Mouse (Mus musculus) gastrocnemius, postnatal 14 days (tissue): ENCODE measurements at regions not wholly inside any gene's neighbourhood (a gene's known extent, or its start where the extent isn't known, plus 50 kb on each side); places are given as distances from the start of the nearest gene placed in this dataset.
A peak's percentile ranks its signal among the peaks of the same experiment; 100 is the strongest.

Source experiments
- DNase-seq: peaks from one replicate; pipeline ENCODE4 v3.0.0; 2021; ENCODE audit warnings: mixed read lengths
- intact Hi-C: fragments of 180-260 bp; cut with DNase I; formaldehyde crosslinking; loops from one replicate; pipeline ENCODE4 v1.15.1; 2025; ENCODE audit warnings: low total_unique reads

DNA sequence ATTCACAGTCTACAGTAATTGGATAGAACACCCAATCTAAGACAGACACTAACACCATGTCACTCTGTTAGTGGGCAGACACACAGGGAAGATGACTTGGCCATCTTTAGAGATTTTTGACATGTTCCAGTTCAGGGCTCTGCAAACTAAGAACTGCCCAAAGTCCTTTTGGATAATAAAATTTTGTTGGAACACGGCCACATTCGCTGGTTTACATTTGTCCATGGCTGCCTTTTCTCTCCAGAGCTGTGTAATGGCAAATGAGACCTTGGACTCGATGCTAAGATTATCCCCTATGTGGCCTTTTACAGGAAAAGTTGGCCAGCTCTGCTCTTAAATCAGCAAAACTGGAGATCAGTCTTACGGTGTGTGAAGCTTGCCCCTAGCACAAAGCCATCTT, 173.3 kb upstream of the Usp24 start:
- no peak for DNase-seq
- intact Hi-C loops: no loop called here

DNA sequence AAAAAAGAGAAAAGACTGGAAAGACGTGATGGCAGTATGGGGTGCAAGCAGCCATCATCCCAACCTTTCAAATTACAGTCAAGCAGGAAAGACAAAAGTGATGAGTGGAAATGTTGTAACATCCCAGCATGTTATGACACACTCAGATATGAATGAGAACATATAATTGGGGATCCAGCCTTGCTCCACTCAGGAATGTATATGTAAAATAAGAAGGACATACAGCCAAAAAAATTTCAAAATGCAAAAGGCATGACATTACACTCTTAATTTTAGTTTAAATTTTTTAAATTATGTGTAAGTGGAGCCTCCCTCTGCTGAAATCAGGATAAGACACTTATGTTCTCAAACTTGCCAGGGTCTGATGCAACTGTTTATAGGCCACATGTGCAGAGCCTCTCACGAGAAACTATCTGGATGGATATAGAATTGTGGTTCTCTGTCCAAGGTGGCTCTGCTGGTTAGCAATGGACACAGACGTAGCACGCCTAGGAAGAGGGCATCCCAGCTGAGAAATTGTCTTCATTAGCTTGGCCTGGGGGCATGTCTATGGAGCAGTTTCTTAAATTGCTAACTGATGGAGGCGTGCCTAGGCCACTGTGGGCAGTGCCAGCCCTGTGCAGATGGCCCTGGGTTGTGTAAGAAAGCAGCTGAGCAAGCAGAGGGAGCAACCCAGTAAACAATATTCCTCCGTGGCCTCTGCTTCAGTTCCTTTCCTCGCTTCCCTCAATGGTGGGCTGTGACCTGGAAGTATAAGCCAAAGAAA, 171.5 kb upstream of the Usp24 start:
- peak; percentile 20 for DNase-seq
- intact Hi-C loops: no loop called here

DNA sequence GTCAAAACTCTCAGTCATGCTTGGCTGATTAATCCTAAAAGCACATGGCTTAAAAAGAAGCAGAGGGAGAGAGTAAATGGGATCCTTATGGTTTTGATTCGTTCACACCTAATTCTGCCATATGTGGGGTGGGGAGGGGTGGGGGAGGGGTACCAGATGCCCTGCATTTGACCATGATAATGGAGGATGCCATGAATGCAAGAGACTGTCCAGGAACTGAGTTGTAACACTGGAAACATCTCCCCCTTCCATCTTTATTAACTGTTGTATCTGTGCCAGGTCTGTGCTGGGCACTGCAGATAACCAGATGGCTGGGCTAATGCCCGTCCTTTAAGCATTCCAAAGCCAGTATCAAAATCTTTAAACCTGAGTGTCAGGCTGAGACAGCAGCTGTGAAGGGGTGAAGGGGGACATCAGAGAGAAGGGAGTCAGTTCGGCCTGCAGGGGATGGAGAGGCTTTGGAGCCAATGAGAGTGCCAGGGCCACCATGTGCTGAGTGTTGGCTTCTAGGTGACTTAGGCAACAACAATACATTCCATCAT, 169.0 kb upstream of the Usp24 start:
- intact Hi-C loops: no loop called here
- DNase-seq: no peak

DNA sequence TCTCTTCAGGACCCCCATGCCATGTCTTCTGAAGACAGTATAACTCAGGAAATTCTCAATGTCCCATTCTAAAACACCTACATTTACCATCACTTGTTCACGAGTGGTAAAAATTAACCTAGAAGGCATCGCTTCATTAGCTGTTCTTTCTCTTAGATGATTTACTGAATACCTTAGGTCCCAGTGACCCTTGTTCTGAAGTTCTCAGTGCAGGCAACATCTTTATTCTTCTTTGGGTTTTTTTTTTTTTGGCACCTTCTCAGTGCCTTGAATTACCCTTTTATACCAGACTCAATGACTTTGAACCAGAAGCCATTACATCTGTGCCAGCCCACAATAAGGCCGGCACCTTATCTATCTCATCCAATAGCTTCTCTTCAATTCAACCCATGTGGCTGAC, 167.1 kb upstream of the Usp24 start:
- intact Hi-C loops: no loop called here
- DNase-seq: no peak

DNA sequence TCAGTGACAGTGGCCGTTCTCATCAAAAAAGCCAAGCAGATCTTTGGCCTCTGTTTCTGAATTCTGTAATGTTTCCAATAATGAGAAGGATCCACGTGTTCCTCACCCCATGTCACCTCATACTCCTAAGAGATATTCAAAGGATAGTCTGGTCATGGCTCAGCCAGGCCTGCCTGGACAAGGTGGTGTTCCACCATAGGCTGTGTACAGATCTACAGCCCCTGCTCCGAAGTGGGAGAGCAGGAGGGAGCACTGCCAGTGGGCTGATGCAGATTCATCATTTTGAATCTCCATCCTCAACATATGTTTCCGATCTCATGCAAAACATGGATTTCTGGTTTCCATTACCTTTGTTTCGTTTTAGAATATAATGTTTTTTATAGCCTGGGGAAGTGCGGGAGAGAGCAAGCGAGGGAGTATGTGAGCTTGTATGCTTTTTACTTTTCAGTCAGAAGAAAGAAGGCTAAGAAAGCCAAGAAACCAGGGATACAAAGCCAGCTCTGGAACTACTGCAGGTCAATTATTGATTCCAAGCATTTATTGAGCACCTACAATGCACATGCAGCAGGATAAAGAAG, 166.5 kb upstream of the Usp24 start:
- intact Hi-C loops: loop anchor here (10.0 kb wide), 1 partner anchor 1505 kb away; no protein-coding TSS in a partner anchor
- no peak for DNase-seq

DNA sequence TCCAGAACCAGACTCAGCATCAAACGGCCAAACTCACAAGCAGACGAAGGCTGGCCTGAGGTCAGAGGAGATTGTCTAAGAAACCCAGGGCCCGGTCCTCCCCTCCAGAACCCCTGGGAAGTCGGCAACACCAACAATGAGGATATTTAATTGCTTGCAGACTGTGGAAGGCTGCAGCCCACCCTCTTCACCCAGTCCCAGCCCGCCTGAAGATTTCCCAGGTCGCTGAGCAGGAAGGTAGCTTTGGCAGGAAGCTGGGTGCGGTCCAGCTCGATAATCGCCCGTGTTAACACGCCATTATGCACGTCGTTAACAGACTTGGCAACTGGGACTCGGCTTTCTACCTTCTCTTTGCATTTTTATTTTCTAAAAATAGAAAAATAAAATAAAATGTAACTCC, 165.2 kb upstream of the Usp24 start:
- DNase-seq: no peak
- intact Hi-C loops: loop anchor here (10.0 kb wide), 1 partner anchor 1506 kb away; no protein-coding TSS in a partner anchor

DNA sequence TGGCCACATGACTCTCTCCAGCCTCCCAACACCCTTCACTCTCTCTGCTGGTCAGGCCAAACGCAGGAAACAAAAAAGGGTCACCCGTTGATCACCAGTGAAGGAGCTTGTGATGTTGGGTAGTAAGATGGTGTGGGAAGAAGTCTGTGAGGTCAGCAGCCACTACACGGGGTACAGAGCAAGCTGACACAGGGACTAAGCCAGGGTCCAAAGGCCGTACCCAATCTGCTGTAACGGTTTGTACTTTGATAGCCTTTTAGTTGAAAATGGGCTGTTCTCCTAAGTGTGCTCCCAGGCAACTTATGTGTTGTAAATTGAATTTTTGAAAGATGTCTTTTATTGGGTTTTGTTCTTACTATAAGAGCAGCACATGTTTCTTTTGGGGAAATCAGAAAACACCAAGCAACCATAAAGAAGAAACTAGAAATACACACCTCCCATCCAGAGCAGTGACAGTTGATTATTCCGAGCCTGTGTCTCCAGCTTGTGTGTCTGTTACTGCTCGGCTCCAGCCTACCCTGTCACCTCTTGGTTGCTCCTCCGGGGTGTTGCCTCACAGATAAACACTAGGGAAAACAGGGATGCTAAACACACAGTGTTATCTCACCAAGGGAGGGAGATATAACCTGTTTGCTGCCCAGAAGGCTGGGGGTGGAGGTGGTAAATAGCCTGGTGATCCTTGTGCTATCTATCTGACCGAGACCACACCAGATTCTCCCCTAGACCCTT, 158.4 kb upstream of the Usp24 start:
- intact Hi-C loops: loop anchor here (10.0 kb wide), 1 partner anchor 1513 kb away; no protein-coding TSS in a partner anchor
- DNase-seq: no peak

DNA sequence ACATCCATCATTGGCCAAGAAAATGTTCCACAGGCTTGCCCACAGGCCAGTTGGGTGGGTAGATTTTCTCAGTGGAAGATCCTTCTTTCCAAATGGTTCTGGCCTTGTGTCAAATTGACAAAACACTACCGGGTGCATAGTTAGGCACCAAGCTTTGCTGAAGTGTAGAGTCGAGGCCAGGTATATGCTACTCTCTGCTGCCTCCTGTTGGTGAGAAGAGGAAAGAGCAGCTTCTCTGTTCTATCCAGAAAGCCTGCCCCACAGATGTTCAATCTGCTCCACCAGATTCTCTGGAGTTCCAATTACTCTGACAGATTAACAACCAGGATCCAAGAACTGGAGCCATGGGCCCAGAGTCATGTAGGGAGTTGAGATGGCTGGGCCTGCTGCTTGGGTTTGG, 154.4 kb upstream of the Usp24 start:
- no peak for DNase-seq
- intact Hi-C loops: loop anchor here (10.0 kb wide), 1 partner anchor 53 kb away; no protein-coding TSS in a partner anchor

DNA sequence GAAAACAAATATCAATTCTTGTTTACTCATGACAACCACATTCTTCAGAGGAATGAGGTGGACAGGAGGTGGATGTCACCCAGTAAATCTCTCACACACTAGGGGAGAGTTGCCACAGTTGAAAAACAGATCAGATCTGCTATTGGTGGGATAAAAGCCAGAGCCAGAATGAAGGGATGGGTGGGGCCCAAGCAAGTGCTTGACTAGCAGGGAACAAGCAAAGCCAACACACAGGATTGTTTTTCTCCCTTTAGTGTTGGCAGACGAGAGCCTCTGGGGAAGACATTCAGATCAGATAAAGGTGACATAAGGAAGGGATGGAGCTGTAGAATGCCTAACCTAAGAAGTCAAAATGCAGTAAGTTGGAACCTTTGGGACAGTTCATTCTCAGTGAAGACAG, 153.5 kb upstream of the Usp24 start:
- intact Hi-C loops: loop anchor here (10.0 kb wide), 1 partner anchor 52 kb away; no protein-coding TSS in a partner anchor
- no peak for DNase-seq

DNA sequence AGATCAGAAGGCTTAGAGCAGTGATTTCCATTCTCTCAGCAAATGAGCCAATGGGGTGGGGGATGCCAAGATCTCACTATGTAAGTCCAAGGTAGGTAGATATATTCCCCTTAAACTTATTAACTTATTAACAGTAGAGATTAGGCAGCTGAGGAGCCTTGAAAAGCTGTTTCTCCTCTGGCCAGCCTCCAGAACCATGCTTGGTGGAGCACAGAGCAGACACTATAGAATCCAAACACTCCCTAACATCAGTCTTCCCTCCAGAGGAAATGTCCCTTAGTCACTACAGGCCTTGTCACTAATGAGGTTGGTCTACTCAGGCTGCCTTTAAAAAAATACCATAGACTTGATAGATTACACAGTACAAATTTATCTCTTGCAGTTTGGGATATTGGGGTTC, 152.8 kb upstream of the Usp24 start:
- intact Hi-C loops: loop anchor here (10.0 kb wide), 1 partner anchor 52 kb away; no protein-coding TSS in a partner anchor

DNA sequence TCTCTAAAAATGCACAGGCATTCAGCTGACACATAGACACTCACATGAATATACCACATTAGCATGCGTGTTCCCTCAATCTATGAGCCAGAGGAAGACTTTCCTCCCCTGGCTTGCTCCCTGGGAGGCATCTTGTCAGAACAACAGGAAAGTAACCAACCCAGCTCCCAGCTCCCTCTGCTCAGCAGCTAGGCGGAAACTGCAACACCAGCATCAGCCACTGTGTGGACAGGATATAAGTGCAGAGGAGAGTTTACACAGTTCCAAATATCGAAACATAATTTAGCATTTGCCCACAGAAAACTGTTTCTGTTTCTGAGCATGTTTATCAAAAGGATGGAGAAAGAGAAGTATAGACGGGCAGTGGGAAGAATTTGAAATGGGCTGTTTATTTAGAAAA, 148.3 kb upstream of the Usp24 start:
- intact Hi-C loops: loop anchor here (10.0 kb wide), 1 partner anchor 47 kb away; no protein-coding TSS in a partner anchor
- DNase-seq: no peak

More for the DNA sequence above, 152.8 kb upstream of the Usp24 start:
- DNase-seq: no peak

DNA sequence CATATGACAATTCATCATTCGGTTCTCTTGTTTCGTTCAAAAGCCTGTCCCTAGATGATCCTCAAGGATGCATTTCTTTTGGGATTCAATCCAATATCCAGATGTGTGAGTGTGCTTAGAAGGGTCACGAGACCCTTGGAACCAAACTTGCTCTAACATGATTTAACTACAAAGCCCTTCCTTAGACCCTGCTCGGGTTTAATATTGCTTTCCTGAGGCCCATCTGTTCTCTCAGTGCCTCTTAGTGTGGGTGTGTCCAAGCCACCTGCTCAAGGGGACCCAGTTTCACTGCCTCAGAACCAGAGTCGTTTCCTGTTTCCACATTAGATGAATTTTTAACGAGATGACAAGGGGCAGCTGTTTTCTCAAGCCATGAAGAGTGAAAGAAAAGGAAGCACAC, 147.3 kb upstream of the Usp24 start:
- intact Hi-C loops: loop anchor here (10.0 kb wide), 1 partner anchor 46 kb away; no protein-coding TSS in a partner anchor

DNA sequence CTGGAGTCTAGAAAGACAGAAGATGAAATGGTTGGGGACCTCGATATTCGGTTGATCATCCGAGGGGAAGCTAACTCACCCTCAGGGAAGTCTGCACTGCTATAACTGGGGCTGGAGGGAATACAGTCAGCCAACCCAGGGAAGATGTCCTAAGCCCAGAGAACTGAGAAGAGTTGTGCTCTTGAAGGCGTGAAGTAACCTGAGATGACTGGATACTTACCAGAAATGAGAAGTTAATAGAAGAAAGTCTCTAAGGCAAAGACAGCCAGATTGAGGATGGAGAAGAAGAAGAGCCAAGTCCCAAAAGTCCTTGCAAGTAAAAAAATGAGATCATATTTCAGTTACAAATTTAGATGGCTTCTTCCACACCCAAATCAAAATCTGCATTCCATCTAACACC, 146.5 kb upstream of the Usp24 start:
- no peak for DNase-seq
- intact Hi-C loops: loop anchor here (10.0 kb wide), 1 partner anchor 45 kb away; no protein-coding TSS in a partner anchor

More for the DNA sequence above, 147.3 kb upstream of the Usp24 start:
- DNase-seq: no peak

DNA sequence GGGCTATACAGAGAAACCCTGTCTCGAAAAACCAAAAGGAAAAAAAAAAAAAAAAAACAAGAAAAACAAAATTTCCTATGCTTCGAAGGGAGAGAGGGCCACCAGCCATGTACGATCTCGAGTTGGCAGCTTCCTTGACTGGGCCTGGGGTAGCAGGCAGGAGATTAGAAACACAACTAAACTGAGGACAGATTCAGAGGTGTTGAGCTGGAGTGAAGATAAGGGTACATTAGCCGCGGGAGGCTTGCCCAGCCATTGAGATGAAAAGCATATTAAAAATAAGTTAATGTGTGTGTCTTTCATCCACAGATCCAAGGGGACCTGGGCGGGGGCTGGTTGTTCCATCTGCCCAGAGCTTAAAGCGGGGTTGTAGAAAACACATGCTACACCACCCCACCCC, 145.3 kb upstream of the Usp24 start:
- intact Hi-C loops: no loop called here
- DNase-seq: no peak

DNA sequence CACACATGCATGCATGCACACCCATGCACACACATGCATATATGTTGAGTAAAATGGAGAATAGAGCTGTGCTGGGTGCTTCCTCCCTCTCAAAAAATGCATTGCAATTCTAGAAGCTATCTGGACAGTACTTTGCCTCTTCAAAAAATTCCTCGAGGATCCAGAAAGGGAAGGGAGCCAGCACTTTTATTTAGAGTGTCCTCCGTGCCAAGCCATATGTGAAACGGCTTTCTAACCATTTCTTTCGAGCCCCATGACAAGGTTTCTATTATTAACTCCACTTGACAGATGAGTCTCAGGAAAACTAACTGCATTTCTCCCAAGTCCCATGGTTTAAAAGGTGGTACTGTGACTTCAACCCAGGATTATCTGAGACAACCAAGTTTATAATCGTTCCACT, 140.7 kb upstream of the Usp24 start:
- intact Hi-C loops: no loop called here
- DNase-seq: no peak

DNA sequence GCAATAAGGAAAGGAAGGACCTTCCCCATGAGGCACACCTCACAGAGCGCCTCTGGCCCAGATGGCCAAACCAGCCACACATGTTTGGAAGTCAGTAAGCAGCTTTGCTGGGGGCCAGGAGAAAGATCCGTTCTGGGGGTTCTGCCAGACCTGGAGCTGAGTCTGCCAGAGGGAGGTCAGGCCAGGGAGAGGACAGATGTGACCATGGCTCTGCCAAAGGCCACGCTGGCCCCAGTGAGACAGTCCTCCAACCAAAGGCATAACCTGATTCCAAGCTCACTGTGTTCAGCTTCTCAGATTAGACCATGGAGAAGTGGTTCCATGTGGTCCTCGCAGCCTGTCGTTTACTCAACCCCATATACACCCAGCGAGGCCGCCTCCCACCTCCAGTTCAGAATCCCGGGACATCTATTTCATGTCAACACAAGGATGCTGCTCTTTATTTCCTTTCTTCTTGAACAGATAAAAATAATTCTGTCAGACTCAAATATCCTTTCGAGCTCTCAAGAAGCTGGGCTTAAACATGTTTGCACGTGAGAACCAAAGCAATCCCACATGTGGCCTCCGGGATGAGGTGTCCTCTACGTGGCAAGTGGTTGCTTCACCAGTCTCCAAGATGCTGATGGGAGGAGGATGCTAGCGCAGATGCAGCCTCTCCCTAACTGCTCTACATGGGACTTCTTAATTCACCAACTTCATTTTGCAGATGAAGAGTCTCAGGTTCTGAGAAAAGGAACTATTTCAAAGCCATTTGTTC, 130.1 kb upstream of the Usp24 start:
- intact Hi-C loops: no loop called here
- DNase-seq: peak; percentile 88

DNA sequence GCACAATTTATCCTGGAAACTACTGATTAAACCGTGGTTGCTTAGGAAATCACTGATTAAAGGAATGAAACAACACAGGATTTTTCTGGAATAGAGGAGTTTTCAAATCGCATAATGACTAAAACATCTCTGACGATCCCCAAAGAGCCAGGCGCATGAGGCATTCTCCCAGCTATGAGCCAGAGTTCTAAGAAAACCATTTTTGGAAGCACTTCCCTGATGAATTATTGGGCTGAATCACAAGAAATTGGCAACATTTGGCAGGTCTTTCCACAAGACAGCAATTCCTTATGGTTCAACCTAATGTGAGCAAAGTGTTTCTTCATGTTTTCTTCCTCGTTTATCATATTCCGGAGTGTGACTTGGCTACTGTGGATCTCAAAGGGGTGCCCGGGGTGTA, 129.3 kb upstream of the Usp24 start:
- intact Hi-C loops: no loop called here
- DNase-seq: no peak

DNA sequence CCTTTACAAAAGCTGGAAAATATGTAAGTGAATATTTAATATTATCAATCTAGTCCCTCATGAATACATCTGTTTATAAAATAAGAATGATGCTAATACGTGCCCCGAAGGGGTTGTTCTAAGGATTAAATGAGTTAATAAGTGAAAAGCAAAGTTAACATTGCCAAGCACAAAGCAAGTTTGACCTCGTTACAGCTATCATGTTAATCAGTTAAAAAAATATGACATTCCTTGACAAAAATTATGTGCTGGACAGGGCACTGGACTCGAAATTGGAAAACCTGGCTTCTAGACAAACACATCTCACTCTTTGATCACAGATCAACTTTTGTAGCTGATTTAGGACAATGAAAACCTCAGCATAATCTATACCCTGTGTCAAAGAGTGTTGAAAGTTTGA, 125.8 kb upstream of the Usp24 start:
- DNase-seq: no peak
- intact Hi-C loops: no loop called here

DNA sequence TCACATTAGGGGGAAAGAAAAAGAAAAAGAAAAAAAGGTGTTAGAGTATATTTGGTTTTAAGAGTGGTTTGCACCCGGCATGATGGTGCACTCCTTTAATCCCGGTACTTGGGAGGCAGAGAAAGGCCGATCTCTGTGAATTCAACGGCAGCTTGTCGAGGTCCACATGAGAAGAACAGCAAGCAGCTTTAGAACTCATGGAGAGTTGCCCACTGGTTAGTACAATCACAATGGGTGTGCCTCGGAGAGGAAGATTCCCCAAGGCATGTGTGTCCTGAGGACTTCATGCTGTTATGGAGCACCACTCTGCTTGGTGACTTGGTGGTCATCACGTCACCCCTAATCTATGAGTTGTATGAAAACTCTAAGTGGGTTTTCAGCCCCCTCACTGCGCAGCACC, 124.7 kb upstream of the Usp24 start:
- no peak for DNase-seq
- intact Hi-C loops: no loop called here
